Mouse (Mus musculus) kidney, embryonic 16.5 days (tissue): ENCODE measurements around the gene Gm20814. TPM values are rescaled to one million over a fixed set of nuclear protein-coding genes. Genes with fewer than 3 reads are reported as not detected.
"Not testable (repeated sequence)": the region's sequence is repeated elsewhere in the genome, so short reads cannot be mapped to it uniquely, and the experiment has no call there.

Source experiments
- ATAC-seq: fragments of 200-750 bp; cut with Nextera tagmentation; 2 replicates; pipeline ENCODE4 v1.8.0; 2017; ENCODE audit warnings: moderate TSS enrichment; ENCODE audit not compliant: low FRiP score, low TSS enrichment
- H3K27ac ChIP-seq: fragments of 300-500 bp; sonication (generic); 2 replicates; pipeline ENCODE4 v1.5.1; 2014; ENCODE audit warnings: low read length
- H3K27me3 ChIP-seq: fragments of 300-500 bp; sonication (generic); 2 replicates; pipeline ENCODE4 v1.6.1; 2014; ENCODE audit warnings: low read length, control low read depth, mixed read lengths; ENCODE audit not compliant: insufficient read depth
- H3K36me3 ChIP-seq: fragments of 300-500 bp; sonication (generic); 2 replicates; pipeline ENCODE4 v1.6.1; 2014; ENCODE audit warnings: low read length, control low read depth, mixed read lengths; ENCODE audit not compliant: insufficient read depth
- H3K4me1 ChIP-seq: fragments of 300-500 bp; sonication (generic); 2 replicates; pipeline ENCODE4 v1.6.1; 2014; ENCODE audit warnings: low read length, control low read depth, mixed read lengths; ENCODE audit not compliant: insufficient read depth
- H3K4me2 ChIP-seq: fragments of 300-500 bp; sonication (generic); replicated peaks from 2 replicates; pipeline ENCODE4 v1.6.1; 2014; ENCODE audit warnings: low read depth, low read length
- H3K4me3 ChIP-seq: fragments of 300-500 bp; sonication (generic); 2 replicates; pipeline ENCODE4 v1.5.1; 2014; ENCODE audit warnings: mild to moderate bottlenecking, low read length
- H3K9ac ChIP-seq: fragments of 300-500 bp; sonication (generic); replicated peaks from 2 replicates; pipeline ENCODE4 v1.6.1; 2014; ENCODE audit warnings: low read length
- H3K9me3 ChIP-seq: fragments of 300-500 bp; sonication (generic); 2 replicates; pipeline ENCODE4 v1.6.1; 2016; ENCODE audit warnings: low read length, control low read depth
- WGBS: fragments of 180-500 bp; shearing (Covaris S2); extraction: QIAGEN DNeasy Blood & Tissue Kit; methylation state at CpG from one replicate; pipeline ENCODE4 v1.1.7; 2014; 5-methylcytosine and 5-hydroxymethylcytosine counted together
- polyA plus RNA-seq: library from polyadenylated mRNA; unstranded; fragments of >200 nt; fragmentation: Nextera tagmentation; extraction: Ambion mirVana; gene quantifications from 2 replicates; pipeline ENCODE4 v1.2.1, GENCODE M21; 2015

The Gm20814 gene
- polyA plus RNA-seq: not detected in 2 replicates

- not testable (repeated sequence) for H3K4me2 ChIP-seq, H3K27me3 ChIP-seq, H3K36me3 ChIP-seq, H3K4me3 ChIP-seq, H3K9me3 ChIP-seq, ATAC-seq, H3K27ac ChIP-seq, H3K4me1 ChIP-seq, H3K9ac ChIP-seq
- no CpG with 5 or more reads among the region's 6 CpGs for WGBS
Observed at GRCm38 (mm10) chrY:75195556-75195955, at the start of gene Gm20814. Gene Gm20814, plus strand, starts transcription at chrY:75195856.
